Mouse (Mus musculus) hindbrain, postnatal 0 days (tissue): Measurements from ENCODE around the gene Lin7a. TPM values are rescaled to one million over a fixed set of nuclear protein-coding genes. Genes with fewer than 3 reads are reported as not detected.

ENCODE experiments used
- ATAC-seq: fragments of 200-750 bp; cut with Nextera tagmentation; 2 replicates; pipeline ENCODE4 v1.8.0; 2017; ENCODE audit warnings: mild to moderate bottlenecking, moderate TSS enrichment, moderate library complexity
- DNase-seq: peaks from one replicate; pipeline ENCODE4 v3.0.0-alpha.2; 2015; ENCODE audit warnings: low spot score
- H3K27ac ChIP-seq: fragments of 300-500 bp; sonication (generic); 2 replicates; pipeline ENCODE4 v1.5.1; 2014; ENCODE audit warnings: mild to moderate bottlenecking
- H3K27me3 ChIP-seq: fragments of 300-500 bp; sonication (generic); 2 replicates; pipeline ENCODE4 v1.6.1; 2014; ENCODE audit warnings: low read length, mixed read lengths; ENCODE audit not compliant: insufficient read depth
- H3K36me3 ChIP-seq: fragments of 300-500 bp; sonication (generic); 2 replicates; pipeline ENCODE4 v1.6.1; 2014; ENCODE audit warnings: low read length, mixed read lengths; ENCODE audit not compliant: insufficient read depth
- H3K4me1 ChIP-seq: fragments of 300-500 bp; sonication (generic); 2 replicates; pipeline ENCODE4 v1.6.1; 2014; ENCODE audit warnings: antibody characterized with exemption, low read length, mixed read lengths; ENCODE audit not compliant: insufficient read depth
- H3K4me2 ChIP-seq: fragments of 300-500 bp; sonication (generic); 2 replicates; pipeline ENCODE4 v1.6.1; 2014; ENCODE audit warnings: low read depth, mild to moderate bottlenecking, low read length, moderate library complexity, mixed read lengths
- H3K4me3 ChIP-seq: fragments of 300-500 bp; sonication (generic); 2 replicates; pipeline ENCODE4 v1.5.1; 2014; ENCODE audit warnings: low read length
- H3K9ac ChIP-seq: fragments of 300-500 bp; sonication (generic); replicated peaks from 2 replicates; pipeline ENCODE4 v1.6.1; 2014; ENCODE audit warnings: mild to moderate bottlenecking, low read length, moderate library complexity, mixed read lengths
- H3K9me3 ChIP-seq: fragments of 300-500 bp; sonication (generic); 2 replicates; pipeline ENCODE4 v1.6.1; 2016; ENCODE audit warnings: low read length, mixed read lengths
- CTCF ChIP-seq: IDR thresholded peaks from 2 replicates; pipeline ENCODE4 v1.5.1; 2016; ENCODE audit warnings: antibody characterized with exemption, control low read depth, low read depth
- WGBS: fragments of 180-500 bp; shearing (Covaris S2); extraction: QIAGEN DNeasy Blood & Tissue Kit; methylation state at CpG from one replicate; pipeline ENCODE4 v1.1.7; 2014; 5-methylcytosine and 5-hydroxymethylcytosine counted together
- polyA plus RNA-seq: library from polyadenylated mRNA; unstranded; fragments of >200 nt; fragmentation: Nextera tagmentation; extraction: Ambion mirVana; gene quantifications from 2 replicates; pipeline ENCODE4 v1.2.1, GENCODE M21; 2015
- total RNA-seq: library from RNA; depleted of rRNA; stranded (reverse); fragments of >200 nt; gene quantifications from 2 replicates; pipeline ENCODE4 v1.2.3, GENCODE M21; 2014

The Lin7a gene
- total and polyA plus RNA-seq, 2 experiments from 2014 or later, result 26.0 to 27.8 TPM

DNA sequence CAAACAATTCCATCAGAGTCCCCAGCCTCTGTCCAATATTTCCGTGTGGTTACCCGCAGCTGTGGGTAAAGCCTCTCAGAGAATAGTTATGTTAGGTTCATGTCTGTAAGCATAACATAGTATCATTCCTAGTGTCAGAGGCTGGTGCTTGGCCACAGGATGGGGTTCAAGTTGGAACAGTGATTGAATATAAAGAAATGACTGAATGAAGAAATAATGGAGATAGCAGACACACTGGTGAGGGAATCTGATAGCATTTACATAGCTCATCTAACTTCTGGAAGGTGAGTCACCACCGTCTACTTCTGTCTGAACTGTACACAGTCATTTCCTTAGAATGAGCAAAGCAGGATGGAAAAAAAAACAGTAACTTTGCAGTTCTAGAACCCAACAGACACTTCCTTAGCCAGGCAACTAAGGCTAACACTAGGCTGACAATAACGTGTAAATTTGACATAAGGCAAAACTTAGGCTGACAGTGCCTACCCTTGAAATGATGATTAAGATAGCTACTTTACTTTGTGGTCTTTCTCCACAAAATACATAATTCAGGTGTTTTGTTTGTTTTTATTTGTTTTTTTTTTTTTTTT lies 40.0 kb upstream of the Lin7a start:
- ATAC-seq, result no peak

DNA sequence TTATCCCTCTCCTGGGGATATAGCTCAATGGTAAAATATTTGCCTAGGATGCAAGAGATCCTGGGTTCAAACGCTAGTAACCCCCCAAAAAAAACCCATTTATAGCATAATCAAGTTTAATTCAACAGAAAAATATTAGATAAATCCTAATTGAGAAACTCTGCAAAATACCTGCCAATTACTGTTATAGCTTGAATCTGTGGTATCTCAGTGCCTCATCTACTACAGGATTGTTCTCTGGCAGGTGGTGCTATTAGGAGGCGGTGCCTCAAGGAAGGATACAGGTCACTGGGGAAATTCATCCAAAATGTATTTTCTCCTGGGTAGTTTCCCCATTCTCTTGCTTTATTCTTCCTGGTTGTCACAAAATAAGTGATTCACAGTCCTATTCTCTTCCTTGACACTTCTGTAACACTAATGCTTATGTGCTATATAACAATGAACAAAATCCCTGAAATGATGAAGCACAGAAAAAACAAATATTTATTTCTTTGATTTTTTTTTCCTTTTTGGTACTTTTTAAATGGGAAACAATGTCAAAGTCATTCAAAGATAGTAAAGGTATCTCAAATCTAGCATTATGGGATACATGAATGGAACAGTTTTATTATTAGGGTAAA lies 38.9 kb upstream of the Lin7a start:
- no peak for TF ChIP-seq CTCF
- no peak overlapping the region for H3K27ac ChIP-seq
- H3K4me3 ChIP-seq, result no peak overlapping the region
- H3K4me2 ChIP-seq, result no peak overlapping the region
- H3K27me3 ChIP-seq, result no peaks in the 10 kb centered on the region
- ATAC-seq (no peak), DNase-seq (no peak)
- no peak overlapping the region for H3K9ac ChIP-seq
- 96% methylated on average over 2 of the region's 2 CpGs for WGBS
- H3K4me1 ChIP-seq, result no peaks in the 10 kb centered on the region
- no peaks in the 10 kb centered on the region for H3K9me3 ChIP-seq
- no peaks in the 10 kb centered on the region for H3K36me3 ChIP-seq

More for the DNA sequence above, 40.0 kb upstream of the Lin7a start:
- Histone ChIP-seq H3K4me2 (no peak overlapping the region), H3K9me3 (no peaks in the 10 kb centered on the region), H3K4me1 (no peaks in the 10 kb centered on the region), H3K27ac (no peak overlapping the region), H3K4me3 (no peak overlapping the region), H3K9ac (no peak overlapping the region), H3K36me3 (no peaks in the 10 kb centered on the region), H3K27me3 (no peaks in the 10 kb centered on the region)
- no peak for DNase-seq
- WGBS, result 93% methylated on average over 4 of the region's 4 CpGs
- TF ChIP-seq CTCF, result no peak

GRCm38 (mm10) chr10:107233221-107233620 lies 38.3 kb upstream of the Lin7a start:
- ATAC-seq, result no peak
- no peak overlapping the region for H3K4me2 ChIP-seq

DNA sequence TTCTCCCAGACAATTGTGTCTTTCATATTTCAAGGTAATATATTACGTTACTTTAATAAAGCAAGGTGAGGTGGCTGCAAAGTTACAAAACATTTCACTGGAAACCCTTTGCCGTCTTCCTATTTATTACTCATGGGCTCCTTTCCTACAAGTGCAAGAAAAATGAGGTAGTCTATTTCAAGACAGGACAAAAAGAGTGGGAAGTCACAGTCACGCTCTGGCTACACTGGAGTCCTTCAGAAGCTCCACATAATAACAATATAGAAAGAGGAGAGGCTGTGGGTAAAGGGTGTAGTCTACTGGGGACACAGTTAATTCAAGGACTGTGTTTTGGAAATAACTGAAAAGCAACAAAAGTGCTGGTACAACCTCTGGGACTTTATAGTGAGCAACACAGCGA lies 37.7 kb upstream of the Lin7a start:
- no peak for ATAC-seq
- TF ChIP-seq CTCF, result no peak
- Histone ChIP-seq H3K36me3 (no peaks in the 10 kb centered on the region), H3K27ac (no peak overlapping the region), H3K4me1 (no peaks in the 10 kb centered on the region), H3K9ac (no peak overlapping the region), H3K4me3 (no peak overlapping the region), H3K4me2 (no peak overlapping the region), H3K9me3 (no peaks in the 10 kb centered on the region), H3K27me3 (no peaks in the 10 kb centered on the region)
- 75% methylated on average over 4 of the region's 4 CpGs for WGBS
- no peak for DNase-seq

More at GRCm38 (mm10) chr10:107233221-107233620, 38.3 kb upstream of the Lin7a start:
- no peak for TF ChIP-seq CTCF
- 91% methylated on average over 2 of the region's 2 CpGs for WGBS
- Histone ChIP-seq H3K9me3 (no peaks in the 10 kb centered on the region), H3K27me3 (no peaks in the 10 kb centered on the region), H3K27ac (no peak overlapping the region), H3K36me3 (no peaks in the 10 kb centered on the region), H3K9ac (no peak overlapping the region), H3K4me3 (no peak overlapping the region), H3K4me1 (no peaks in the 10 kb centered on the region)
- no peak for DNase-seq

DNA sequence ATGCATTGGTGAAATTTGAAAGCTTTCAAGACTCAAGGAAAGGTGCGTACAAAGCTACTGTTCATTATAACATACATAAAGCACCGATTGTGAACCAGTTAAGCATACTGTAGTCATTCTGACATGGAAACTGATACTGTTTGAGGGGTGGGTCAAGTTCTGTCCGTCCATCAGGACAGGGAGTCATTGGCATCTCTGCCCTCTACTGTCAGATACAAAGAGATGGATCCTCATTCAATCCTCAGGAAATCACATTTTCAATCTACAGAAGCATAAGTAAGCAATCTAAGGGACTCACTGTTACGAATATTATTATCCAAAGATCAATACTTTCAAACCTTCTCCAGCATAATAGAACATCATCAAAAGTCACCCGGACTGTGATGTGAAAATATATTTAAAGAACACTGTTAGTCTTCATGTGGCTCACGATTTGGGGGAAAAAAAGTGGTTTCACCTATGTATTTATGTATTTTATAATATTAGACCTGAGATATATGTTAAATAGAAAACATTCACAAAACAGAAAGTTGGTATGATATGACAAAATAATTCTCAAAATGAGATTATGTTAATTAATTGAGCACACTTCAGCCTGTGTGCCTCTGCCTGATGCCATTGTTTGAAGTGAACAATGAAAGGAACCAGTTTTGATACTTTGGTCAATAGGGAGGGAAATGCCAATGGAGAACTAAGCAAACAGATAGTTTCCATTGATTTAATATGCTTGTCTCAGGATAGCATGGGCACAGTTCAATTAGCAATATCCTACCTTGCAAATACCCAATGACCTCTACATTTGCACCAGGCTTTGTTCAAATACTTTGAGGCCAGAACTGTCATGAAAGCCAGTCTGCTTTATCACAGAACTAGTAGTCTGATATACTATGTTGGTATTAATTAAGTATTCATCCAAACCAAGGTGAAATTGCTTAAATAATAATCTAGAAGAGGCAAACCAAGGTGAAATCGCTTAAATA lies 36.8 kb upstream of the Lin7a start:
- H3K9ac ChIP-seq, result no peak overlapping the region
- no peak overlapping the region for H3K4me2 ChIP-seq
- no peaks in the 10 kb centered on the region for H3K36me3 ChIP-seq
- no peaks in the 10 kb centered on the region for H3K9me3 ChIP-seq
- no peaks in the 10 kb centered on the region for H3K27me3 ChIP-seq
- no peak for TF ChIP-seq CTCF
- H3K27ac ChIP-seq, result no peak overlapping the region
- 87% methylated on average over 7 of the region's 7 CpGs for WGBS
- ATAC-seq, result no peak
- no peaks in the 10 kb centered on the region for H3K4me1 ChIP-seq
- H3K4me3 ChIP-seq, result no peak overlapping the region
- DNase-seq, result no peak

DNA sequence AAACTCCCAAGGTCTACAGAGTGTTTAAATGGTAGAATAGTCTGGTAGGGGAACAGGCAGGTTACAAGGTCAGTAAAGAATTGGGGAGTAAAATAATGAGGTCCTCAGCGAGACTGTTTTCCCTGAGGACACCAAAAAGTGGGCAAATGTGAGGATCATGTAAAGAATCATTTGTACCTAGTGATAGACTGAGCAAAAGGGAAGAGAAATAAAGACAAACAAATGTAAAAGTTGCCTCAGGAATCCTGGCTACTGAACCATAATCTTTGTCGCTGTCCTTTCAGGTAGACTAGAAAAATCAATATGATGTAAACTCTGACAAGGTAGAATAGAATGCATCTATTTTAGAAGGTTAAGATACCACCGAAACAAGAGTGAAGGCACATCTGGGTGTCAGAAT lies 36.0 kb upstream of the Lin7a start:
- no peaks in the 10 kb centered on the region for H3K4me1 ChIP-seq
- H3K27me3 ChIP-seq, result no peaks in the 10 kb centered on the region
- 88% methylated on average over 3 of the region's 3 CpGs for WGBS
- TF ChIP-seq CTCF, result no peak
- no peak overlapping the region for H3K9ac ChIP-seq
- no peaks in the 10 kb centered on the region for H3K36me3 ChIP-seq
- ATAC-seq, result no peak
- no peaks in the 10 kb centered on the region for H3K9me3 ChIP-seq
- DNase-seq, result no peak
- no peak overlapping the region for H3K4me2 ChIP-seq
- H3K4me3 ChIP-seq, result no peak overlapping the region
- H3K27ac ChIP-seq, result no peak overlapping the region
